Mouse (Mus musculus): ENCODE measurements around the gene Olfr694. TPM values are rescaled to one million over a fixed set of nuclear protein-coding genes. Genes with fewer than 3 reads are reported as not detected.
"Not testable (repeated sequence)": the region's sequence is repeated elsewhere in the genome, so short reads cannot be mapped to it uniquely, and the experiment has no call there.

Olfr694 gene
- polyA plus RNA-seq (2015; fragmentation: Nextera tagmentation; extraction: Ambion mirVana), result not detected in 2 replicates

GRCm38 (mm10) chr7:106691714-106692113 is at the start of gene Olfr694:
Gene Olfr694 (minus strand): TSS chr7:106691814.
- H3K4me2 ChIP-seq, result no peak within 1 kb of the TSS
- 96% methylated on average over 1 of the region's 1 CpGs for WGBS
- H3K9ac ChIP-seq (replicated peaks), result no peak within 1 kb of the TSS
- no peaks in the 10 kb centered on the region for H3K36me3 ChIP-seq
- H3K27me3 ChIP-seq (replicated peaks), result no peaks in the 10 kb centered on the region
- H3K9me3 ChIP-seq (replicated peaks), result no peaks in the 10 kb centered on the region
- no peaks in the 10 kb centered on the region for H3K4me1 ChIP-seq
- no peak within 1 kb of the TSS for H3K27ac ChIP-seq (replicated peaks)
- H3K4me3 ChIP-seq (replicated peaks), result no peak within 1 kb of the TSS
- ATAC-seq (ENCODE audit: low FRiP score), result no peak

GRCm38 (mm10) chr7:106737028-106737427 is 45.4 kb upstream of the Olfr694 start:
- H3K4me2 ChIP-seq, result no peak overlapping the region
- no peaks in the 10 kb centered on the region for H3K9me3 ChIP-seq (replicated peaks)
- H3K27ac ChIP-seq (replicated peaks), result no peak overlapping the region
- no peaks in the 10 kb centered on the region for H3K36me3 ChIP-seq
- H3K4me3 ChIP-seq (replicated peaks), result no peak overlapping the region
- H3K4me1 ChIP-seq, result no peaks in the 10 kb centered on the region
- ATAC-seq (ENCODE audit: low FRiP score), result no peak
- H3K27me3 ChIP-seq (replicated peaks), result no peaks in the 10 kb centered on the region
- H3K9ac ChIP-seq (replicated peaks), result no peak overlapping the region

GRCm38 (mm10) chr7:106733717-106734116 is 42.1 kb upstream of the Olfr694 start:
- no peak for ATAC-seq (ENCODE audit: low FRiP score)
- Histone ChIP-seq H3K27me3 (replicated peaks) (no peaks in the 10 kb centered on the region), H3K27ac (replicated peaks) (no peak overlapping the region), H3K4me2 (no peak overlapping the region), H3K4me1 (no peaks in the 10 kb centered on the region), H3K9ac (replicated peaks) (no peak overlapping the region), H3K36me3 (no peaks in the 10 kb centered on the region), H3K4me3 (replicated peaks) (no peak overlapping the region), H3K9me3 (replicated peaks) (no peaks in the 10 kb centered on the region)
- WGBS, result 39% methylated on average over 2 of the region's 2 CpGs

DNA sequence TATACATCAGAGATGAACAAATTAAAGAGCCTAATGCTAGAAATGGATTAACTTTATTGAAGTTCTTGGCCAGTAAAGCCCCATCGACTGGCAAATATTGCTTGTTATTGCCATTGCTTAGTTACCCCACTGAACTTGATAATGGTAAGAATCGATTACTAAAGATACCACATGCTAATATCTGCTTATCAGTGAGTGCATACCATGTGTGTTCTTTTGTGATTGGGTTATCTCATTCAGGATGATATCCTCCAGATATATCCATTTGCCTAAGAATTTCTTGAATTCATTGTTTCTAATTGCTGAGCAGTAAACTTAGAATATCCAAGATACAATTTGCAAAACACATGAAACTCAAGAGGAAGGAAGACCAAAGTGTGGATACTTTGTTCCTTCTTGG is 34.0 kb upstream of the Olfr694 start:
- H3K27me3 ChIP-seq (replicated peaks); H3K27ac ChIP-seq (replicated peaks); H3K4me3 ChIP-seq (replicated peaks); H3K9ac ChIP-seq (replicated peaks); H3K36me3 ChIP-seq; H3K4me1 ChIP-seq; H3K9me3 ChIP-seq (replicated peaks); ATAC-seq (ENCODE audit: low FRiP score); H3K4me2 ChIP-seq: not testable (repeated sequence)
- 90% methylated on average over 2 of the region's 2 CpGs for WGBS

DNA sequence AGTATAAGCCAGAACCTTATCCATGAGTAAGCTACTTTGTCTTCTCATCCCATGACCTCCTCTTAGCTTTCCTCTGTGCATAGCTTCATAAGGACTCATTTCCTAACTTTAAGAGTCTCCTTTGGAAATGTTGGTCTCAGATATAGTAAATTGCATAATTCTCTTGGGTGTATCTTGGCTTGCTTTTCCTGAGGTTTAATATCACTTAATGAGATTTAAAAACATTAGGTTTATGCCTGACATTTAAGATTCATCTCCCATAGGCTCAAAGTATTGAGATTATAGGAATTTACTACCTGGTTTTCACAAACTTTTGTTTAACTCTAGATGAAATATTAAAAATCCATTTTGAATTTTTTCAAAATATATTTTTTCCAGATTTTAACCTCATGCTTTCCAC is 24.7 kb upstream of the Olfr694 start, which contains the start of gene Olfr695:
Gene Olfr695 (minus strand): TSS at position 101 of the 400 bp plus-strand sequence.
- Histone ChIP-seq H3K27me3 (replicated peaks) (no peaks in the 10 kb centered on the region), H3K4me2 (no peak within 1 kb of the TSS), H3K9me3 (replicated peaks) (no peaks in the 10 kb centered on the region), H3K27ac (replicated peaks) (no peak within 1 kb of the TSS), H3K36me3 (no peaks in the 10 kb centered on the region), H3K9ac (replicated peaks) (no peak within 1 kb of the TSS), H3K4me1 (no peaks in the 10 kb centered on the region), H3K4me3 (replicated peaks) (no peak within 1 kb of the TSS)
- ATAC-seq (ENCODE audit: low FRiP score), result no peak

DNA sequence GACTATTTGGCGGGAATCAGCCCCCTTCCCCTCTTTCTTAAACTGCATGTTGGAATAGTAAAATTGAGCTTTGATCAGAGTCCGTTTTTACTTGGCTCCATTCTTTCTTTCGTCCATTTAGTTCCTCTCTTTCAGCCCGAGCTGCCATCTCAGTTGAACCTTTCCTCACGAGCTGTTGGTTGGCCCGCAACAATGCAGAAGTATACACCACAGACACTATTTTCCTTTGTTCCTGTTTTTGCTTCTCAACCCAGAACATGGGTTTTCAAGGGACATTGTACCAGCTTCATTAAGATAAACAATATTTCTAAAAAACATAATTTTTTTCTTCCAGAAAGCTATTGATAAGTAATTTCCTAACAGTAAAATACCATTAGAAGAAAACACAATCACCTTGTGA is 19.8 kb upstream of the Olfr694 start:
- H3K27ac ChIP-seq (replicated peaks), result no peak overlapping the region
- no peak overlapping the region for H3K4me3 ChIP-seq (replicated peaks)
- no peaks in the 10 kb centered on the region for H3K4me1 ChIP-seq
- no peak for ATAC-seq (ENCODE audit: low FRiP score)
- H3K9ac ChIP-seq (replicated peaks), result no peak overlapping the region
- no peaks in the 10 kb centered on the region for H3K36me3 ChIP-seq
- no peaks in the 10 kb centered on the region for H3K27me3 ChIP-seq (replicated peaks)
- 90% methylated on average over 6 of the region's 6 CpGs for WGBS
- H3K4me2 ChIP-seq, result no peak overlapping the region
- H3K9me3 ChIP-seq (replicated peaks), result no peaks in the 10 kb centered on the region

GRCm38 (mm10) chr7:106707705-106708104 is 16.1 kb upstream of the Olfr694 start:
- H3K9me3 ChIP-seq (replicated peaks); H3K27me3 ChIP-seq (replicated peaks); H3K4me2 ChIP-seq; H3K4me3 ChIP-seq (replicated peaks); H3K4me1 ChIP-seq; ATAC-seq (ENCODE audit: low FRiP score); H3K36me3 ChIP-seq; H3K27ac ChIP-seq (replicated peaks); H3K9ac ChIP-seq (replicated peaks): not testable (repeated sequence)
- WGBS, result 92% methylated on average over 10 of the region's 10 CpGs

DNA sequence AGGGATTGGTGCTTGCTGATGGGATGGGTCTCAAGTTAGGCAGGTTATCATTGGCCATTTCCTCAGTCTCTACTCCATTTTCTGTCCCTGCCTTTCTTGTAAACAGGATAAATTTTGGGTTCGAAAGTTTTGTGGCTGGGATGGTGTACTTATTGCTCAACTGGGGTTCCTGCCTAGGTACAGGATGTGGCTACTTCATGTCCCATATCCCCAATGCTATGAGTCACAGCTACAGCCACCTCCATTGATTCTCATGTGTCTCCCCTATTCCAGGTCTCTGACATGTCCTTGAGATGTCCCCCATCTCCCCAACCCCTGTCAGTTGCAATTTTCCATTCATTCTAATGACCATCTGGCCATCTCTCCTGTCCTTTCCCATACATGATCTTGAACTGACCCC is 5.3 kb upstream of the Olfr694 start:
- H3K9ac ChIP-seq (replicated peaks), result no peak overlapping the region
- no peaks in the 10 kb centered on the region for H3K9me3 ChIP-seq (replicated peaks)
- H3K27me3 ChIP-seq (replicated peaks), result no peaks in the 10 kb centered on the region
- 71% methylated on average over 1 of the region's 1 CpGs for WGBS
- H3K4me1 ChIP-seq, result no peaks in the 10 kb centered on the region
- no peak overlapping the region for H3K27ac ChIP-seq (replicated peaks)
- H3K36me3 ChIP-seq, result no peaks in the 10 kb centered on the region
- H3K4me3 ChIP-seq (replicated peaks), result no peak overlapping the region
- no peak overlapping the region for H3K4me2 ChIP-seq
- ATAC-seq (ENCODE audit: low FRiP score), result no peak

DNA sequence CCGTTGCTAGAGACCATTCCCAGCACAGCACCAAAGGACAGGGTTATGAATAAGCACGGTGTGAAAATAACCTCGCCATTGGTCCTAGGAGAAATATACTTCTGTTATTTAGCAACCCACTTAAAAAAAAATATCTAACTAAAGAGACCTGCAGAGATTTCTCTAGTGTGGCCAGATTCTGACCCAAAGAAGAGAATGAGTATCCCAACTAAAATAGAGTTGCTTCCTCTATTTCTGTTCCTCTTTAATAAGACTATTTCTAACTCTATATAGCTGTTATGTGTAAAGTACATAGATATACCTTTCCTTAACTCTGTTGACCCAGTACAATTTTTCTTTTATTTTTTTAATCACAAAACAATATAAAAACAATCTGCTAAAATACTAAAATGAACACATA is 1.4 kb upstream of the Olfr694 start:
- H3K4me1 ChIP-seq, result no peaks in the 10 kb centered on the region
- H3K4me2 ChIP-seq, result no peak overlapping the region
- no peak for ATAC-seq (ENCODE audit: low FRiP score)
- H3K27ac ChIP-seq (replicated peaks), result no peak overlapping the region
- no peak overlapping the region for H3K4me3 ChIP-seq (replicated peaks)
- no peaks in the 10 kb centered on the region for H3K36me3 ChIP-seq
- no peaks in the 10 kb centered on the region for H3K9me3 ChIP-seq (replicated peaks)
- H3K9ac ChIP-seq (replicated peaks), result no peak overlapping the region
- H3K27me3 ChIP-seq (replicated peaks), result no peaks in the 10 kb centered on the region
- 80% methylated on average over 3 of the region's 3 CpGs for WGBS

GRCm38 (mm10) chr7:106685382-106685781 is 6.2 kb downstream of the Olfr694 start:
- no peak overlapping the region for H3K27ac ChIP-seq (replicated peaks)
- H3K9me3 ChIP-seq (replicated peaks), result no peaks in the 10 kb centered on the region
- H3K27me3 ChIP-seq (replicated peaks), result no peaks in the 10 kb centered on the region
- ATAC-seq (ENCODE audit: low FRiP score), result no peak
- no peaks in the 10 kb centered on the region for H3K36me3 ChIP-seq
- 85% methylated on average over 2 of the region's 2 CpGs for WGBS
- no peaks in the 10 kb centered on the region for H3K4me1 ChIP-seq
- H3K4me3 ChIP-seq (replicated peaks), result no peak overlapping the region
- no peak overlapping the region for H3K4me2 ChIP-seq
- H3K9ac ChIP-seq (replicated peaks), result no peak overlapping the region

DNA sequence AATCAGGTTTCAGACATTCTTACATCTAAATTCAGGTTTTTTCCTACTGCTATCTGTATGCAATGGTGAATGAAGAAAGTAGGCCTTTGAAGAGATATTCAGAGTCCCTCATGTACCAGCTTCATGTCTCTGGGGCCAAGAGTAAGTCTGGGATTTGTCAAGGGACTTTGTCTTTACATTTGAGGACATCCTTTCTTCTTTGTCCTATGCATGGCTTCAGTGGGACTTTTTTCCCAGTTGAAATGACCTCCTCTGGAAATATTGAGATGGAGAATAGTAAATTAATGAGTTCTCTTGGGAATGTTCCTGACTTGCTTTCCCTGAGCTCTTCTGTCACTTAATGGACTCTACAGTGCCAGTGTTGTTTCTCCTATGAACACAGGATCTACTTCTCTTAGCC is 11.1 kb downstream of the Olfr694 start, which contains the start of gene Olfr693:
Gene Olfr693 (minus strand): TSS at position 101 of the 400 bp plus-strand sequence.
- Histone ChIP-seq H3K4me2 (no peak within 1 kb of the TSS), H3K9me3 (replicated peaks) (no peaks in the 10 kb centered on the region), H3K4me1 (no peaks in the 10 kb centered on the region), H3K27me3 (replicated peaks) (no peaks in the 10 kb centered on the region), H3K36me3 (no peaks in the 10 kb centered on the region), H3K9ac (replicated peaks) (no peak within 1 kb of the TSS), H3K27ac (replicated peaks) (no peak within 1 kb of the TSS), H3K4me3 (replicated peaks) (no peak within 1 kb of the TSS)
- ATAC-seq (ENCODE audit: low FRiP score), result no peak

DNA sequence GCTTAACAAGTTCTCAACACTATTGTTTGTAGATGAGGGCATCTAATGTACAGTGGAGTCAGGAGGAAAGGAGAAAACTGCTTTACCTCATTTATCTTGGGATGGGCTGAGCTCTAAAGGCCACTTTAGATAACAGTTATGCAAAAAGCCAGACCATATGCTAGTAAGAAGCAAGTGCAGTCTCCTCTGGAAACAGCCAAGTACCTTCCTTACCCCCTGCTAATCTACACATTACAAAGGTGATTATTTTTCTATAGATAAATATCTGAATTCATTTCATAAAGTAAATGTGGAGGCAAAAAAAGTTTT is 39.3 kb downstream of the Olfr694 start:
- H3K9ac ChIP-seq (replicated peaks), result no peak overlapping the region
- no peaks in the 10 kb centered on the region for H3K4me1 ChIP-seq
- no peak overlapping the region for H3K27ac ChIP-seq (replicated peaks)
- H3K4me3 ChIP-seq (replicated peaks), result no peak overlapping the region
- no peaks in the 10 kb centered on the region for H3K36me3 ChIP-seq
- no peaks in the 10 kb centered on the region for H3K9me3 ChIP-seq (replicated peaks)
- ATAC-seq (ENCODE audit: low FRiP score), result no peak
- H3K27me3 ChIP-seq (replicated peaks), result no peaks in the 10 kb centered on the region
- H3K4me2 ChIP-seq, result no peak overlapping the region

DNA sequence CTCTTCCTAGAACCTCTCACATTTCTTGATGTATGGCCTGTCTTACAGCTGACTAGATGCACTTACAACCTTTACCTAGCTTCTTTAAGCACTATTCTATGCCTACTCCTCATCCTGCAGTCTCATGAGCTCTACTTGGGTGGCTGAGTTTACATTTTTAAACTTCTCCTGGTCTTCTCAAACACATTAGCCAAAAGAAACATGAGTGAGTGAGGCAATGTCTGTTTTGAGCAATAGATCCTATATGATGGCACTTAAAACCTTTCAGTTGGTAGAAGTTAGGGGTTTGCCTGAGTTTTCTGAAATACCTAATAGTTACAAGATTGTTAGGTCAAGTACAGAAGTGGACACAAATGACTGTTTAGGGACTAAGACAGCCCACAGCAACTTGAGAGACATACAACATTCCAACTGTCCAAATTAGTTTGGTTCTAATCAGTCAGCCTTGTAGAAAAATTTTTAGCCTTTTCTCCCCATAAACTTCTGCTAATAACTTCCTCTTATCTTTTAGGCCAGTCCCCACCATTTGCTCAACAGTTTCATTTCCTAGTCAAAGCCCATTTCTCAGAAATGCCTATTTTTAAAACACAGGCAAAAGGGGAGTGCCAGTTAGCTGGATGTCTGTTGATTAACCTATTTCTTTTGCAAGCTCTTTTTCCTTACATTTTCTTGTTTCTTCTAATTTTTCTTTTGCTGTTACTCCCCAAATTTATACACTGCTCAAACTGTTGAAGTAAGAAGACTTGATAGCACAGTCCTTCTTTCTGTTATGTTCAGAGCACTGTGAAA is 39.9 kb downstream of the Olfr694 start:
- Histone ChIP-seq H3K9ac (replicated peaks) (no peak overlapping the region), H3K36me3 (no peaks in the 10 kb centered on the region), H3K9me3 (replicated peaks) (no peaks in the 10 kb centered on the region), H3K27ac (replicated peaks) (no peak overlapping the region), H3K4me1 (no peaks in the 10 kb centered on the region), H3K27me3 (replicated peaks) (no peaks in the 10 kb centered on the region), H3K4me2 (no peak overlapping the region), H3K4me3 (replicated peaks) (no peak overlapping the region)
- ATAC-seq (ENCODE audit: low FRiP score), result no peak

Measured in neural tube, embryonic 15.5 days (tissue).